Mouse (Mus musculus): ENCODE measurements around the gene Gm11639. TPM values are rescaled to one million over a fixed set of nuclear protein-coding genes. Genes with fewer than 3 reads are reported as not detected.
A peak's percentile ranks its signal among the peaks of the same experiment; 100 is the strongest.

Gene Gm11639
- total and polyA plus RNA-seq, 2 experiments from 2014 or later, result 0.43 TPM; not detected in 1

GRCm38 (mm10) chr11:104674768-104675167 is 10.7 kb upstream of the Gm11639 start:
- Histone ChIP-seq H3K9ac (replicated peaks; ENCODE audit: low read length) (no peak overlapping the region), H3K36me3 (ENCODE audit: insufficient read depth, low read length) (no peaks in the 10 kb centered on the region), H3K9me3 (ENCODE audit: low read length) (no peaks in the 10 kb centered on the region), H3K4me2 (ENCODE audit: low read depth, low read length) (no peak overlapping the region), H3K27me3 (ENCODE audit: insufficient read depth, low read length) (no peaks in the 10 kb centered on the region), H3K27ac (no peak overlapping the region), H3K4me1 (ENCODE audit: insufficient read depth, low read length) (no peaks in the 10 kb centered on the region), H3K4me3 (ENCODE audit: low read length) (no peak overlapping the region)
- 97% methylated on average over 11 of the region's 11 CpGs for WGBS
- ATAC-seq (no peak), DNase-seq (ENCODE audit: low spot score) (no peak)
- TF ChIP-seq CTCF (IDR thresholded peaks at IDR 0.05; ENCODE audit: low read depth), result no peak

- H3K27me3 ChIP-seq (ENCODE audit: insufficient read depth, low read length), result no peaks in the 10 kb centered on the region
- H3K4me1 ChIP-seq (ENCODE audit: insufficient read depth, low read length), result no peaks in the 10 kb centered on the region
- TF ChIP-seq CTCF (IDR thresholded peaks at IDR 0.05; ENCODE audit: low read depth), result no peak
- no peak overlapping the region for H3K9ac ChIP-seq (replicated peaks; ENCODE audit: low read length)
- no peak overlapping the region for H3K4me3 ChIP-seq (ENCODE audit: low read length)
- H3K27ac ChIP-seq, result no peak overlapping the region
- H3K36me3 ChIP-seq (ENCODE audit: insufficient read depth, low read length), result no peaks in the 10 kb centered on the region
- no peak for DNase-seq (ENCODE audit: low spot score)
- 87% methylated on average over 6 of the region's 6 CpGs for WGBS
- no peaks in the 10 kb centered on the region for H3K9me3 ChIP-seq (ENCODE audit: low read length)
- ATAC-seq, result no peak
- H3K4me2 ChIP-seq (ENCODE audit: low read depth, low read length), result no peak overlapping the region
These were observed 7.7 kb downstream of the Gm11639 start for GRCm38 (mm10) chr11:104693235-104693634.

GRCm38 (mm10) chr11:104704097-104704496 is 18.6 kb downstream of the Gm11639 start:
- TF ChIP-seq CTCF (IDR thresholded peaks at IDR 0.05; ENCODE audit: low read depth), result no peak
- H3K9ac ChIP-seq (replicated peaks; ENCODE audit: low read length), result no peak overlapping the region
- no peak overlapping the region for H3K27ac ChIP-seq
- no peaks in the 10 kb centered on the region for H3K36me3 ChIP-seq (ENCODE audit: insufficient read depth, low read length)
- no peaks in the 10 kb centered on the region for H3K9me3 ChIP-seq (ENCODE audit: low read length)
- H3K27me3 ChIP-seq (ENCODE audit: insufficient read depth, low read length), result no peaks in the 10 kb centered on the region
- DNase-seq (ENCODE audit: low spot score) (peak; percentile 7), ATAC-seq (no peak)
- no peaks in the 10 kb centered on the region for H3K4me1 ChIP-seq (ENCODE audit: insufficient read depth, low read length)
- 65% methylated on average over 15 of the region's 15 CpGs for WGBS
- H3K4me3 ChIP-seq (ENCODE audit: low read length), result no peak overlapping the region
- H3K4me2 ChIP-seq (ENCODE audit: low read depth, low read length), result peak overlapping the region; percentile 27; the same call in 1 of the 2 replicates

- Histone ChIP-seq H3K4me3 (ENCODE audit: low read length) (no peak overlapping the region), H3K4me2 (ENCODE audit: low read depth, low read length) (no peak overlapping the region), H3K9me3 (ENCODE audit: low read length) (no peaks in the 10 kb centered on the region), H3K27me3 (ENCODE audit: insufficient read depth, low read length) (no peaks in the 10 kb centered on the region), H3K9ac (replicated peaks; ENCODE audit: low read length) (no peak overlapping the region), H3K36me3 (ENCODE audit: insufficient read depth, low read length) (no peaks in the 10 kb centered on the region), H3K27ac (no peak overlapping the region), H3K4me1 (ENCODE audit: insufficient read depth, low read length) (no peaks in the 10 kb centered on the region)
- ATAC-seq (no peak), DNase-seq (ENCODE audit: low spot score) (no peak)
- 73% methylated on average over 2 of the region's 2 CpGs for WGBS
- TF ChIP-seq CTCF (IDR thresholded peaks at IDR 0.05; ENCODE audit: low read depth), result peak; percentile 39
These were observed 21.6 kb downstream of the Gm11639 start for GRCm38 (mm10) chr11:104707084-104707483.

- no peak for TF ChIP-seq CTCF (IDR thresholded peaks at IDR 0.05; ENCODE audit: low read depth)
- H3K4me3 ChIP-seq (ENCODE audit: low read length), result no peak overlapping the region
- H3K4me2 ChIP-seq (ENCODE audit: low read depth, low read length), result no peak overlapping the region
- no peaks in the 10 kb centered on the region for H3K36me3 ChIP-seq (ENCODE audit: insufficient read depth, low read length)
- H3K27ac ChIP-seq, result no peak overlapping the region
- DNase-seq (ENCODE audit: low spot score) (no peak), ATAC-seq (no peak)
- H3K4me1 ChIP-seq (ENCODE audit: insufficient read depth, low read length), result no peaks in the 10 kb centered on the region
- no peaks in the 10 kb centered on the region for H3K27me3 ChIP-seq (ENCODE audit: insufficient read depth, low read length)
- no peak overlapping the region for H3K9ac ChIP-seq (replicated peaks; ENCODE audit: low read length)
- H3K9me3 ChIP-seq (ENCODE audit: low read length), result no peaks in the 10 kb centered on the region
- 92% methylated on average over 9 of the region's 9 CpGs for WGBS
These were observed 59.6 kb downstream of the Gm11639 start for GRCm38 (mm10) chr11:104744995-104745568.

GRCm38 (mm10) chr11:104765762-104766161 is 80.3 kb downstream of the Gm11639 start:
- DNase-seq (ENCODE audit: low spot score) (peak; percentile 20), ATAC-seq (no peak)
- no peak overlapping the region for H3K9ac ChIP-seq (replicated peaks; ENCODE audit: low read length)

GRCm38 (mm10) chr11:104767068-104767467 is 81.6 kb downstream of the Gm11639 start:
- H3K27ac ChIP-seq, result no peak overlapping the region
- WGBS, result 26% methylated on average over 1 of the region's 1 CpGs
- DNase-seq (ENCODE audit: low spot score) (no peak), ATAC-seq (no peak)
- no peaks in the 10 kb centered on the region for H3K27me3 ChIP-seq (ENCODE audit: insufficient read depth, low read length)
- peak; percentile 38 for TF ChIP-seq CTCF (IDR thresholded peaks at IDR 0.05; ENCODE audit: low read depth)
- no peak overlapping the region for H3K4me2 ChIP-seq (ENCODE audit: low read depth, low read length)
- no peak overlapping the region for H3K4me3 ChIP-seq (ENCODE audit: low read length)
- H3K9me3 ChIP-seq (ENCODE audit: low read length), result no peaks in the 10 kb centered on the region
- H3K4me1 ChIP-seq (ENCODE audit: insufficient read depth, low read length), result no peaks in the 10 kb centered on the region
- H3K9ac ChIP-seq (replicated peaks; ENCODE audit: low read length), result no peak overlapping the region
- no peaks in the 10 kb centered on the region for H3K36me3 ChIP-seq (ENCODE audit: insufficient read depth, low read length)

More at GRCm38 (mm10) chr11:104765762-104766161, 80.3 kb downstream of the Gm11639 start:
- no peak overlapping the region for H3K4me3 ChIP-seq (ENCODE audit: low read length)
- no peak overlapping the region for H3K27ac ChIP-seq
- 34% methylated on average over 6 of the region's 6 CpGs for WGBS
- peak; percentile 31; the same call in 1 of the 2 replicates for TF ChIP-seq CTCF (IDR thresholded peaks at IDR 0.05; ENCODE audit: low read depth)
- H3K27me3 ChIP-seq (ENCODE audit: insufficient read depth, low read length), result no peaks in the 10 kb centered on the region
- H3K36me3 ChIP-seq (ENCODE audit: insufficient read depth, low read length), result no peaks in the 10 kb centered on the region
- no peaks in the 10 kb centered on the region for H3K9me3 ChIP-seq (ENCODE audit: low read length)
- no peak overlapping the region for H3K4me2 ChIP-seq (ENCODE audit: low read depth, low read length)
- no peaks in the 10 kb centered on the region for H3K4me1 ChIP-seq (ENCODE audit: insufficient read depth, low read length)
